Mouse (Mus musculus) cerebellum, adult 11-12 months (tissue): ENCODE measurements at regions not wholly inside any gene's neighbourhood (a gene's known extent, or its start where the extent isn't known, plus 50 kb on each side); places are given as distances from the start of the nearest gene placed in this dataset.

Source experiments
- DNase-seq: peaks from one replicate; pipeline ENCODE4 v3.0.0; 2022

GRCm38 (mm10) chr15:10838584-10839288 lies 113.4 kb upstream of the C1qtnf3 start:
- no peak for DNase-seq

- DNase-seq: peak; percentile 11
Observed at GRCm38 (mm10) chr15:10840621-10841034, 111.5 kb upstream of the C1qtnf3 start.

- DNase-seq: no peak
Observed at GRCm38 (mm10) chr15:10843060-10843695, 109.0 kb upstream of the C1qtnf3 start.

GRCm38 (mm10) chr15:10846722-10847121 lies 105.4 kb upstream of the C1qtnf3 start:
- no peak for DNase-seq

GRCm38 (mm10) chr15:10864004-10864775 lies 87.9 kb upstream of the C1qtnf3 start:
- no peak for DNase-seq

GRCm38 (mm10) chr15:10865109-10865508 lies 87.0 kb upstream of the C1qtnf3 start:
- no peak for DNase-seq

GRCm38 (mm10) chr15:10866794-10867193 lies 85.3 kb upstream of the C1qtnf3 start:
- no peak for DNase-seq

- DNase-seq: no peak
Observed at GRCm38 (mm10) chr15:10868115-10868514, 84.0 kb upstream of the C1qtnf3 start.

- DNase-seq: no peak
Observed at GRCm38 (mm10) chr15:10868716-10869585, 83.2 kb upstream of the C1qtnf3 start.

GRCm38 (mm10) chr15:10869879-10870278 lies 82.3 kb upstream of the C1qtnf3 start:
- DNase-seq: no peak

GRCm38 (mm10) chr15:10872322-10872967 lies 79.7 kb upstream of the C1qtnf3 start:
- no peak for DNase-seq

GRCm38 (mm10) chr15:10876328-10876727 lies 75.8 kb upstream of the C1qtnf3 start:
- no peak for DNase-seq

GRCm38 (mm10) chr15:10881726-10882125 lies 70.4 kb upstream of the C1qtnf3 start:
- no peak for DNase-seq

- no peak for DNase-seq
Observed at GRCm38 (mm10) chr15:10887990-10888389, 64.1 kb upstream of the C1qtnf3 start.

GRCm38 (mm10) chr15:10890220-10890921 lies 61.8 kb upstream of the C1qtnf3 start:
- DNase-seq: peak; percentile 20

- DNase-seq: no peak
Observed at GRCm38 (mm10) chr15:10898309-10898708, 53.8 kb upstream of the C1qtnf3 start.

- DNase-seq: no peak
Observed at GRCm38 (mm10) chr15:10898715-10899486, 53.2 kb upstream of the C1qtnf3 start.

- no peak for DNase-seq
Observed at GRCm38 (mm10) chr15:10899904-10900303, 52.2 kb upstream of the C1qtnf3 start.

- no peak for DNase-seq
Observed at GRCm38 (mm10) chr15:10901075-10901474, 51.1 kb upstream of the C1qtnf3 start.

GRCm38 (mm10) chr15:10901745-10902262 lies 50.3 kb upstream of the C1qtnf3 start:
- no peak for DNase-seq
